Mouse (Mus musculus): ENCODE data around the gene Tdrd5. TPM values are rescaled to one million over a fixed set of nuclear protein-coding genes. Genes with fewer than 3 reads are reported as not detected.

Gene Tdrd5
- total and polyA plus RNA-seq, 3 experiments, result 0.09 to 6.0 (median 0.55) TPM

GRCm38 (mm10) chr1:156226903-156227302, 76.6 kb downstream of the Tdrd5 start:
- no peak for DNase-seq (ENCODE audit: low spot score)
- H3K27me3 ChIP-seq (ENCODE audit: insufficient read depth, low read length), result peaks cover 4% of the 10 kb centered on the region; the same call in 1 of the 2 replicates
- H3K36me3 ChIP-seq (replicated peaks), result no peaks in the 10 kb centered on the region
- TF ChIP-seq GATA2 (IDR thresholded peaks at IDR 0.05; ENCODE audit: borderline replicate concordance, low read depth, low read length), result no peak
- peak; percentile 33 for TF ChIP-seq TAL1 (conservative IDR thresholded peaks at IDR 0.05; ENCODE audit: low read depth, low read length)
- no peak overlapping the region for H3K4me3 ChIP-seq (ENCODE audit: low read depth, low read length)
- peaks cover 44% of the 10 kb centered on the region for H3K4me1 ChIP-seq (ENCODE audit: insufficient read depth, low read depth, low read length)
- no peaks in the 10 kb centered on the region for H3K9me3 ChIP-seq (replicated peaks)
- peak; percentile 42 for ATAC-seq (ENCODE audit: extremely low read depth, insufficient number of reproducible peaks, low FRiP score, poor library complexity, severe bottlenecking)

GRCm38 (mm10) chr1:156222205-156223000, 81.1 kb downstream of the Tdrd5 start:
- H3K4me3 ChIP-seq (ENCODE audit: low read depth, low read length), result no peak overlapping the region
- ATAC-seq (ENCODE audit: extremely low read depth, insufficient number of reproducible peaks, low FRiP score, poor library complexity, severe bottlenecking) (peak; percentile 64; the same call in 1 of the 2 replicates), DNase-seq (ENCODE audit: low spot score) (no peak)
- no peaks in the 10 kb centered on the region; the same call in 1 of the 2 replicates for H3K27me3 ChIP-seq (ENCODE audit: insufficient read depth, low read length)
- no peaks in the 10 kb centered on the region for H3K9me3 ChIP-seq (replicated peaks)
- H3K36me3 ChIP-seq (replicated peaks), result no peaks in the 10 kb centered on the region
- peaks cover 54% of the 10 kb centered on the region for H3K4me1 ChIP-seq (ENCODE audit: insufficient read depth, low read depth, low read length)
- peak; percentile 53; the same call in 1 of the 2 replicates for TF ChIP-seq TAL1 (conservative IDR thresholded peaks at IDR 0.05; ENCODE audit: low read depth, low read length)
- no peak for TF ChIP-seq POLR2AphosphoS5 (IDR thresholded peaks at IDR 0.05; ENCODE audit: insufficient replicate concordance, low read depth, low read length)

GRCm38 (mm10) chr1:156221327-156221726, 82.1 kb downstream of the Tdrd5 start:
- Histone ChIP-seq H3K4me1 (ENCODE audit: insufficient read depth, low read depth, low read length) (peaks cover 54% of the 10 kb centered on the region), H3K9me3 (replicated peaks) (no peaks in the 10 kb centered on the region), H3K27me3 (ENCODE audit: insufficient read depth, low read length) (no peaks in the 10 kb centered on the region; the same call in 1 of the 2 replicates), H3K4me3 (ENCODE audit: low read depth, low read length) (no peak overlapping the region), H3K36me3 (replicated peaks) (no peaks in the 10 kb centered on the region)
- TF ChIP-seq CTCF (IDR thresholded peaks at IDR 0.05; ENCODE audit: low read depth, low read length), result no peak
- no peak for TF ChIP-seq GATA2 (IDR thresholded peaks at IDR 0.05; ENCODE audit: borderline replicate concordance, low read depth, low read length)
- no peak for TF ChIP-seq TAL1 (conservative IDR thresholded peaks at IDR 0.05; ENCODE audit: low read depth, low read length)
- TF ChIP-seq GATA1 (IDR thresholded peaks at IDR 0.05; ENCODE audit: borderline replicate concordance, low read length), result no peak
- no peak for TF ChIP-seq POLR2AphosphoS5 (IDR thresholded peaks at IDR 0.05; ENCODE audit: insufficient replicate concordance, low read depth, low read length)
- ATAC-seq (ENCODE audit: extremely low read depth, insufficient number of reproducible peaks, low FRiP score, poor library complexity, severe bottlenecking) (no peak), DNase-seq (ENCODE audit: low spot score) (no peak)

GRCm38 (mm10) chr1:156218573-156218972, 84.9 kb downstream of the Tdrd5 start:
- no peaks in the 10 kb centered on the region; the same call in 1 of the 2 replicates for H3K27me3 ChIP-seq (ENCODE audit: insufficient read depth, low read length)
- no peak overlapping the region for H3K4me3 ChIP-seq (ENCODE audit: low read depth, low read length)
- peaks cover 49% of the 10 kb centered on the region for H3K4me1 ChIP-seq (ENCODE audit: insufficient read depth, low read depth, low read length)
- no peaks in the 10 kb centered on the region for H3K9me3 ChIP-seq (replicated peaks)
- DNase-seq (ENCODE audit: low spot score) (no peak), ATAC-seq (ENCODE audit: extremely low read depth, insufficient number of reproducible peaks, low FRiP score, poor library complexity, severe bottlenecking) (no peak)
- no peaks in the 10 kb centered on the region for H3K36me3 ChIP-seq (replicated peaks)
- TF ChIP-seq GATA1 (IDR thresholded peaks at IDR 0.05; ENCODE audit: borderline replicate concordance, low read length) (no peak), GATA2 (IDR thresholded peaks at IDR 0.05; ENCODE audit: borderline replicate concordance, low read depth, low read length) (no peak), CTCF (IDR thresholded peaks at IDR 0.05; ENCODE audit: low read depth, low read length) (no peak), TAL1 (conservative IDR thresholded peaks at IDR 0.05; ENCODE audit: low read depth, low read length) (no peak), POLR2AphosphoS5 (IDR thresholded peaks at IDR 0.05; ENCODE audit: insufficient replicate concordance, low read depth, low read length) (no peak)

GRCm38 (mm10) chr1:156217941-156218340, 85.5 kb downstream of the Tdrd5 start:
- Histone ChIP-seq H3K36me3 (replicated peaks) (no peaks in the 10 kb centered on the region), H3K4me3 (ENCODE audit: low read depth, low read length) (no peak overlapping the region), H3K4me1 (ENCODE audit: insufficient read depth, low read depth, low read length) (peaks cover 49% of the 10 kb centered on the region), H3K27me3 (ENCODE audit: insufficient read depth, low read length) (no peaks in the 10 kb centered on the region; the same call in 1 of the 2 replicates), H3K9me3 (replicated peaks) (no peaks in the 10 kb centered on the region)
- ATAC-seq (ENCODE audit: extremely low read depth, insufficient number of reproducible peaks, low FRiP score, poor library complexity, severe bottlenecking) (no peak), DNase-seq (ENCODE audit: low spot score) (no peak)
- no peak for TF ChIP-seq CTCF (IDR thresholded peaks at IDR 0.05; ENCODE audit: low read depth, low read length)
- no peak for TF ChIP-seq GATA1 (IDR thresholded peaks at IDR 0.05; ENCODE audit: borderline replicate concordance, low read length)
- TF ChIP-seq POLR2AphosphoS5 (IDR thresholded peaks at IDR 0.05; ENCODE audit: insufficient replicate concordance, low read depth, low read length), result no peak
- no peak for TF ChIP-seq TAL1 (conservative IDR thresholded peaks at IDR 0.05; ENCODE audit: low read depth, low read length)
- TF ChIP-seq GATA2 (IDR thresholded peaks at IDR 0.05; ENCODE audit: borderline replicate concordance, low read depth, low read length), result no peak

GRCm38 (mm10) chr1:156217393-156217792, 86.1 kb downstream of the Tdrd5 start:
- Histone ChIP-seq H3K27me3 (ENCODE audit: insufficient read depth, low read length) (no peaks in the 10 kb centered on the region; the same call in 1 of the 2 replicates), H3K4me1 (ENCODE audit: insufficient read depth, low read depth, low read length) (peaks cover 48% of the 10 kb centered on the region), H3K9me3 (replicated peaks) (no peaks in the 10 kb centered on the region), H3K4me3 (ENCODE audit: low read depth, low read length) (no peak overlapping the region), H3K36me3 (replicated peaks) (no peaks in the 10 kb centered on the region)
- TF ChIP-seq TAL1 (conservative IDR thresholded peaks at IDR 0.05; ENCODE audit: low read depth, low read length) (no peak), GATA1 (IDR thresholded peaks at IDR 0.05; ENCODE audit: borderline replicate concordance, low read length) (no peak), CTCF (IDR thresholded peaks at IDR 0.05; ENCODE audit: low read depth, low read length) (no peak), GATA2 (IDR thresholded peaks at IDR 0.05; ENCODE audit: borderline replicate concordance, low read depth, low read length) (no peak), POLR2AphosphoS5 (IDR thresholded peaks at IDR 0.05; ENCODE audit: insufficient replicate concordance, low read depth, low read length) (no peak)
- ATAC-seq (ENCODE audit: extremely low read depth, insufficient number of reproducible peaks, low FRiP score, poor library complexity, severe bottlenecking) (peak; percentile 92), DNase-seq (ENCODE audit: low spot score) (peak; percentile 27)

Measured in G1E (cell line).